Mouse (Mus musculus): ENCODE measurements around the gene Mlana. TPM values are rescaled to one million over a fixed set of nuclear protein-coding genes. Genes with fewer than 3 reads are reported as not detected.

Mlana gene
- polyA plus RNA-seq, 1 experiment from 2014 or later: 0.15 TPM

DNA sequence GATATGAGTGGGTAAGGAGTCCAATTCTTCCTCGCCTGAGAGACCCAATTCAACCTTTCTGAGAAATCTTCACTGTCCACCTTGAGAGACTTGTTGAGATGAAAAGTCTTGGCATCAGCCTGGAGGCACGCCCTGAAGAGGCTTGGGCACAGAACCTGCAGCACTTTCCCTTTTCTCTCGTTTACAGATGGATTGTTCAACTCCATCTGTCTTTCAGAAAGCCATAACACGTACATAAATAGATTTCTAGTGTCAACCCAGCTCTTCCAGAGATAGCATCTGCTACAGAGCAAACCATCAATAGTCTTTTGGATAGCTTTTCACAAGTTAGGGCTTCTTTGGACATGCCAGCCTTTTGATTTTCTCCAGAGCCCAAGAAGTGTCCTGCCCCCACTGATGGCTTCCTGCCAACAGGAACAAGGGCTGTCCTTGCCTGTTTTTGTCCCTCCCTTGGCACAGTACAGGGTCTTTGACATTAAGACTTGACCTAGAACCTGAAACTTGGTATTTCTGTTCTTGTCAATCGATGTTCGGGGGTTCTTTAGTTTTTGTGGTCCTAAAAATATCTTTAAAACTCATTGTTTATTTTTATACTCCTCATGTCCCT is 35.5 kb upstream of the Mlana start:
- DNase-seq (ENCODE audit: low spot score): no peak
- no peaks in the 10 kb centered on the region for H3K36me3 ChIP-seq
- peaks cover 18% of the 10 kb centered on the region; the same call in 1 of the 2 replicates for H3K27me3 ChIP-seq (ENCODE audit: insufficient read depth, poor library complexity, severe bottlenecking)
- no peak overlapping the region for H3K27ac ChIP-seq
- 78% methylated on average over 6 of the region's 6 CpGs for WGBS
- no peaks in the 10 kb centered on the region for H3K9me3 ChIP-seq
- H3K4me1 ChIP-seq: peaks cover 6% of the 10 kb centered on the region; the same call in 1 of the 2 replicates
- no peak overlapping the region for H3K4me3 ChIP-seq

DNA sequence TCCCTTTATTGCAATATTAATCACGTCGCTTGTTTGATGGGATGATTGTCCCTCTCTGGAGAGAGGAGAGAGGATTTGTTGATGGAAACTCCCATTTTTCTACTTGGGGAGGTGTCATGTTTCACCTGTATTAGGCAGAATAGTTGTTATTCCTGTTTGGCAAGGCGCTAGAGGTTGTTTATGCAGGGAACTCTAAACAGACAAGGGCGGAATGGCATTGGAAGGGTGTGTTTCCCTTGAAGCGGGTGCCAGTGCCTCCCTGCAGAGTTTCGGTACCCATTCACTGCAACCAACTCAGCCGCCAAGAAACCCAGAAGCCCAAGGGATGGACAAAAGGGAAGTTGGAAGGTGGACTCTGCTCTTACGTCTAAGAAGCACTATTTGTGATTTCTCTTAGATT is 33.8 kb upstream of the Mlana start:
- WGBS: 70% methylated on average over 8 of the region's 8 CpGs
- peaks cover 16% of the 10 kb centered on the region; the same call in 1 of the 2 replicates for H3K27me3 ChIP-seq (ENCODE audit: insufficient read depth, poor library complexity, severe bottlenecking)
- no peak for DNase-seq (ENCODE audit: low spot score)

GRCm38 (mm10) chr19:29664934-29665333 is 32.7 kb upstream of the Mlana start:
- Histone ChIP-seq H3K4me3 (no peak overlapping the region), H3K27ac (no peak overlapping the region), H3K27me3 (ENCODE audit: insufficient read depth, poor library complexity, severe bottlenecking) (peaks cover 19% of the 10 kb centered on the region; the same call in 1 of the 2 replicates), H3K9me3 (no peaks in the 10 kb centered on the region), H3K36me3 (no peaks in the 10 kb centered on the region), H3K4me1 (peaks cover 8% of the 10 kb centered on the region; the same call in 1 of the 2 replicates)
- WGBS: 76% methylated on average over 5 of the region's 5 CpGs
- DNase-seq (ENCODE audit: low spot score): no peak

More for the DNA sequence above, 33.8 kb upstream of the Mlana start:
- H3K9me3 ChIP-seq: no peaks in the 10 kb centered on the region
- H3K27ac ChIP-seq: no peak overlapping the region
- H3K4me3 ChIP-seq: no peak overlapping the region
- H3K4me1 ChIP-seq: peaks cover 8% of the 10 kb centered on the region; the same call in 1 of the 2 replicates
- no peaks in the 10 kb centered on the region for H3K36me3 ChIP-seq

GRCm38 (mm10) chr19:29666164-29666563 is 31.5 kb upstream of the Mlana start:
- H3K27ac ChIP-seq: no peak overlapping the region
- no peak overlapping the region for H3K4me3 ChIP-seq
- 63% methylated on average over 4 of the region's 4 CpGs for WGBS
- H3K27me3 ChIP-seq (ENCODE audit: insufficient read depth, poor library complexity, severe bottlenecking): peaks cover 24% of the 10 kb centered on the region; the same call in 1 of the 2 replicates
- H3K36me3 ChIP-seq: no peaks in the 10 kb centered on the region
- H3K4me1 ChIP-seq: peaks cover 8% of the 10 kb centered on the region; the same call in 1 of the 2 replicates
- no peaks in the 10 kb centered on the region for H3K9me3 ChIP-seq
- DNase-seq (ENCODE audit: low spot score): no peak

DNA sequence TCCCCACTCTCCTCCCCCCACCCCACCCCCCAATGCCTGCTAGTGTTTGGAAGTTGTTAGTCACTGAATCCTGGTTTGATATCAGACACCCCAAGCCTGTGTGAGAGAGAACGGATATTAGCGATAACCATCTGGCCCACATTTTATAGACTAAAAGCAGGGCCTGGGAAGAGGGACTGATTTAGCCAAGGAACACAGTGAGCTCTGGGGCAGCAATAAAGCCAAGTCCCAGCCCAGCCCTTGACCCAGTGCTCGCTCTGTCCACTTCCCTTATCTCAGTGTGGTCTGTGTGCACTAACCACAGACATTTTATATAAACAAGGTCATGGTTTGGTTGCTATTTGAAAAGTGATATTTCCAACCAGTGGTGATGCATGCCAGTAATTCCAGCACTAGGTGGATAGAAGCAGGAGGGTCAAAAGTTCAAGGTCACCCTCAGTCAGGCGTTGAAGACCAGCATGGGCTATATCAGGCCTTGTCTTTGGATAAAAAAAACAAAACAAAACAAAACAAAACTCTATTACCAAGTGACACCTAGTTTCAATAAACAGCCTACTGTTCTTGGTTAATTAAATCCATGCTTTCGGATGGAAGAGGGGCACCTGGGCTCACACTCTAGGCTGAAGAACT is 30.5 kb upstream of the Mlana start:
- H3K27me3 ChIP-seq (ENCODE audit: insufficient read depth, poor library complexity, severe bottlenecking): peaks cover 19% of the 10 kb centered on the region; the same call in 1 of the 2 replicates
- WGBS: 70% methylated on average over 5 of the region's 5 CpGs
- H3K4me3 ChIP-seq: no peak overlapping the region
- peaks cover 8% of the 10 kb centered on the region; the same call in 1 of the 2 replicates for H3K4me1 ChIP-seq
- no peaks in the 10 kb centered on the region for H3K36me3 ChIP-seq
- H3K9me3 ChIP-seq: no peaks in the 10 kb centered on the region
- no peak overlapping the region for H3K27ac ChIP-seq
- no peak for DNase-seq (ENCODE audit: low spot score)

- peaks cover 10% of the 10 kb centered on the region; the same call in 1 of the 2 replicates for H3K4me1 ChIP-seq
- H3K9me3 ChIP-seq: no peaks in the 10 kb centered on the region
- no peak for DNase-seq (ENCODE audit: low spot score)
- no peaks in the 10 kb centered on the region for H3K36me3 ChIP-seq
- H3K27ac ChIP-seq: no peak overlapping the region
- WGBS: 90% methylated on average over 7 of the region's 7 CpGs
- peaks cover 18% of the 10 kb centered on the region; the same call in 1 of the 2 replicates for H3K27me3 ChIP-seq (ENCODE audit: insufficient read depth, poor library complexity, severe bottlenecking)
- H3K4me3 ChIP-seq: no peak overlapping the region
Measured at GRCm38 (mm10) chr19:29668135-29668534, 29.5 kb upstream of the Mlana start.

- H3K27me3 ChIP-seq (ENCODE audit: insufficient read depth, poor library complexity, severe bottlenecking): peaks cover 22% of the 10 kb centered on the region; the same call in 1 of the 2 replicates
- H3K36me3 ChIP-seq: no peaks in the 10 kb centered on the region
- 90% methylated on average over 6 of the region's 6 CpGs for WGBS
Measured at GRCm38 (mm10) chr19:29670247-29670646, 27.4 kb upstream of the Mlana start.

GRCm38 (mm10) chr19:29671160-29671559 is 26.5 kb upstream of the Mlana start:
- Histone ChIP-seq H3K27me3 (ENCODE audit: insufficient read depth, poor library complexity, severe bottlenecking) (peaks cover 22% of the 10 kb centered on the region; the same call in 1 of the 2 replicates), H3K27ac (no peak overlapping the region), H3K9me3 (no peaks in the 10 kb centered on the region), H3K4me3 (no peak overlapping the region), H3K36me3 (no peaks in the 10 kb centered on the region), H3K4me1 (peaks cover 10% of the 10 kb centered on the region; the same call in 1 of the 2 replicates)
- 79% methylated on average over 2 of the region's 2 CpGs for WGBS
- DNase-seq (ENCODE audit: low spot score): no peak

More at GRCm38 (mm10) chr19:29670247-29670646, 27.4 kb upstream of the Mlana start:
- Histone ChIP-seq H3K4me3 (no peak overlapping the region), H3K9me3 (no peaks in the 10 kb centered on the region), H3K4me1 (peaks cover 10% of the 10 kb centered on the region; the same call in 1 of the 2 replicates), H3K27ac (no peak overlapping the region)
- no peak for DNase-seq (ENCODE audit: low spot score)

GRCm38 (mm10) chr19:29672660-29673059 is 25.0 kb upstream of the Mlana start:
- H3K4me3 ChIP-seq: no peak overlapping the region
- H3K9me3 ChIP-seq: no peaks in the 10 kb centered on the region
- H3K27me3 ChIP-seq (ENCODE audit: insufficient read depth, poor library complexity, severe bottlenecking): peaks cover 22% of the 10 kb centered on the region; the same call in 1 of the 2 replicates
- 93% methylated on average over 13 of the region's 13 CpGs for WGBS
- H3K27ac ChIP-seq: no peak overlapping the region
- 0 out of 2 replicates have a peak, but pooled peaks cover 2% of the 10 kb centered on the region for H3K4me1 ChIP-seq
- DNase-seq (ENCODE audit: low spot score): no peak
- H3K36me3 ChIP-seq: no peaks in the 10 kb centered on the region

DNA sequence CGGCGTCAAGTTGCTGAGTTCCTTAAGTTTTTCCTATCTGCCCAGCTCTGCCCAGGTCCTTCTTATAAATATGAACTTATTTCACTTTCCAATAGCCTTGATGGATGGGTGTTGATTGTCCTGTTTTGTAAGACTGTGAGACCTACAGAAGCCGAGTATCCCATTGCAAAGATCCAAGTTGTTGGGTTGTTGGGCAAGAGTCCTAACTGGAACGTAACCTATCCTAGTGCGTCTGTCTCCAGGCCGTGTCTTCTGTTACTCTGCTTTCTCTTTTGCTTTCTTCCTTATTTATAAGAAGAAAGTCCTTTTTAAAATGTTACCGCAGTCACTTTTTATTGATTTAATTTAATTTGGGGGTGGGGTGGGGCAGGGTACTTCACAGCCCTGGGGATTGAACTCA is 22.7 kb upstream of the Mlana start:
- H3K27me3 ChIP-seq (ENCODE audit: insufficient read depth, poor library complexity, severe bottlenecking): peaks cover 31% of the 10 kb centered on the region; the same call in 1 of the 2 replicates
- DNase-seq (ENCODE audit: low spot score): no peak
- H3K27ac ChIP-seq: no peak overlapping the region
- WGBS: 90% methylated on average over 7 of the region's 7 CpGs
- H3K36me3 ChIP-seq: no peaks in the 10 kb centered on the region
- no peak overlapping the region for H3K4me3 ChIP-seq
- H3K4me1 ChIP-seq: 0 out of 2 replicates have a peak, but pooled peaks cover 2% of the 10 kb centered on the region
- H3K9me3 ChIP-seq: no peaks in the 10 kb centered on the region

DNA sequence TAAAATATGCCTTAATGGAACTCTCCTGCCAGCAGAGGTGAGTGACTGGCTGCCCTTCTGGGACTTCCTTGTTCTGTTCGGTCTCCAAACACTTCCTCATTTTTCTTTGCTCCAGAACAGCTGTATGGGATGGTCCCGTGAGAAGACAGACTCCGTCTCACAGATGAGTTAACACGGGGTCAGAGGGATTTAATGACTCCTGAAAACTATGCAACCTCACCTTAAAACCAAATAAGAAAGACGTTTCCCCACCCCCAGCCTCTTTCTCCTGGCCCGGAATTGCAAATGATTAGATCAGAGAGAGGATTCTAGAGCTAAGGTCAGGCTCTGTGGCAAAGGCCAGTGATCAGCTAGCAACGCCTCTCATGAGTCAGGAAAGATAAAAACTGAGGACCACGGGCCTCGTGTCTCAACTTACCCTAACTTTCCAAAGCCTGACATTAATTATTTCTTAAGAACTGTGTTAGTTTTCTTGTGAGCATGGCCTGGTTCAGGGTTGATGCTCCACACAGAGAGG is 22.0 kb upstream of the Mlana start:
- H3K4me1 ChIP-seq: 0 out of 2 replicates have a peak, but pooled peaks cover 2% of the 10 kb centered on the region
- no peak overlapping the region for H3K4me3 ChIP-seq
- H3K9me3 ChIP-seq: no peaks in the 10 kb centered on the region
- 54% methylated on average over 9 of the region's 9 CpGs for WGBS
- H3K36me3 ChIP-seq: no peaks in the 10 kb centered on the region
- peaks cover 26% of the 10 kb centered on the region; the same call in 1 of the 2 replicates for H3K27me3 ChIP-seq (ENCODE audit: insufficient read depth, poor library complexity, severe bottlenecking)
- H3K27ac ChIP-seq: no peak overlapping the region
- DNase-seq (ENCODE audit: low spot score): no peak

GRCm38 (mm10) chr19:29676479-29677193 is 21.0 kb upstream of the Mlana start:
- no peaks in the 10 kb centered on the region for H3K36me3 ChIP-seq
- H3K4me1 ChIP-seq: 0 out of 2 replicates have a peak, but pooled peaks cover 2% of the 10 kb centered on the region
- no peak overlapping the region for H3K27ac ChIP-seq
- H3K4me3 ChIP-seq: no peak overlapping the region
- DNase-seq (ENCODE audit: low spot score): no peak
- H3K27me3 ChIP-seq (ENCODE audit: insufficient read depth, poor library complexity, severe bottlenecking): peaks cover 26% of the 10 kb centered on the region; the same call in 1 of the 2 replicates
- 87% methylated on average over 10 of the region's 10 CpGs for WGBS
- H3K9me3 ChIP-seq: no peaks in the 10 kb centered on the region

Data from heart, embryonic 10.5 days (tissue).